Mouse (Mus musculus) retina, postnatal 7 days (tissue): ENCODE data around the gene Olfr374.

Experiments used
- DNase-seq: peaks from one replicate; pipeline ENCODE4 v3.0.0-alpha.2; 2012; ENCODE audit warnings: low read depth, low spot score

Olfr374 gene

GRCm38 (mm10) chr8:72135446-72136301, 28.8 kb downstream of the Olfr374 start:
- no peak for DNase-seq

GRCm38 (mm10) chr8:72136302-72136978, 29.6 kb downstream of the Olfr374 start:
- no peak for DNase-seq

DNA sequence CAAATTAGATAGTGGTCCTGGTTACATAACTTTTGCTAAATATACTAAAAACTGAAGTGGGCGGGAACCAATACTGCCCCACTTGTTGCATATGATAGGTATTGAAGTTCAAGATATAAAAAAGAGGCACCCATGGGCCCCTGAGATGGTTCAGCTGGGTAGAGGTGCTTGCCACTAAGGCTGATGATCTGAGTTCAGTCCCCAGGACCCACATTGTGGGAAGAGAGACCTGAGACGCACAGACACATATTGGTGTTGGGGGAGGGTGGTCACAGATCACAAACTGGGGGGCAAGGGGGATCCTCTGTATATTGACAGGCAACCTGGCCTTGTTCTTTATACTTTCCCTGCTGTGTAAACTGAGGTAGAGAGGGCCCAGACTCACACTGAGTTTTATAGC, 30.6 kb downstream of the Olfr374 start:
- DNase-seq: no peak

GRCm38 (mm10) chr8:72138456-72138855, 31.6 kb downstream of the Olfr374 start:
- DNase-seq: no peak

- no peak for DNase-seq
Measured at GRCm38 (mm10) chr8:72143256-72143824, 36.5 kb downstream of the Olfr374 start.

DNA sequence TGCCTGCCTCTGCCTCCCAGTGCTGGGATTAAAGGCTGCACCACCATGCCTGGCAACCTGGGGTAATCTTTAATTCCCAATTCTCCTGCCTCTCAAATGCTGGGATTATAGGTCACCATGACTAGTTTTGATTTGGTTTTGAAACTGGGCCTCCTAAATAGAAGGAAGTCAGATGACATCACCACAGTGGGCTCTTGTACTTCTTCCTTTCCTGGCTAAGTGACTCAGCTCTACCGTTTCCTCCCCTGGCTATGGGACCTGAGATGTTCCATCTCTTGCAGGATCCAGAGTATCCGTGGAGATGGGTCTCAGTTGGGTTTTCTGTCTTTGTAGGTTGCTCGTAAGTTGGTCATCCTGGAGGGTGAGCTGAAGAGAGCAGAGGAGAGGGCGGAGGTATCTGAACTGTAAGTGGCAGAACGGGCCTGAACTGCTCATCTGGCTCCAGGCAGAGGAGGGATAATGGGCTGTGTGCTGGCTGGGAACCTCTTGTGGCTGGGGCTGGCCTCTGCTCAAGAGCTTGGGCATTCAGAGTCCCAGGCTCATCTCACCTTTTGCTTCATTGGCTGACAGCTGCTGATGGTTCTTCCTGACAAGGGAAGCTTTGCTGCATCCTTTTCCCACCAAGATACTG, 37.6 kb downstream of the Olfr374 start:
- no peak for DNase-seq

- DNase-seq: no peak
Measured at GRCm38 (mm10) chr8:72145511-72145910, 38.7 kb downstream of the Olfr374 start.

- DNase-seq: no peak
Measured at GRCm38 (mm10) chr8:72146056-72146455, 39.2 kb downstream of the Olfr374 start.

DNA sequence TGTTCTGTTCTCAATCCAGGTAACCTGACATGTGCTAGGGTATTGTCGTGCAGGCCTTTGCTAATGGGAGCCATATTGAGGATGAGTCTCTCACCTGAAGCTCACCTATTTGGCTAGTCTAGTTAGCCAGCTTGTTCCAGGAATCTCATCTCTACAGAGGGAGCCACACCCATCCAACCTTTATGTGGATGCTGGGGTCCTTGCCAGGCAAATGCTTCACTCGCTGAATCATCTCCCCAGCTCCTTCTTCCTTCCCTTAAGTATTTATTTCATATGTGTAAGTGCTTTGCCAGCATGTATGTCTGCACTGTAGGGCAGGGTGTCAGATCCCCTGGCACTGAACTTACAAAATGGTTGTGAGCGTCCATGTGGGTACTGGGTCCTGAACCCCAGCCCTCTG, 39.7 kb downstream of the Olfr374 start:
- DNase-seq: no peak

- no peak for DNase-seq
Measured at GRCm38 (mm10) chr8:72147266-72147665, 40.4 kb downstream of the Olfr374 start.

GRCm38 (mm10) chr8:72149056-72149455, 42.2 kb downstream of the Olfr374 start:
- DNase-seq: no peak

DNA sequence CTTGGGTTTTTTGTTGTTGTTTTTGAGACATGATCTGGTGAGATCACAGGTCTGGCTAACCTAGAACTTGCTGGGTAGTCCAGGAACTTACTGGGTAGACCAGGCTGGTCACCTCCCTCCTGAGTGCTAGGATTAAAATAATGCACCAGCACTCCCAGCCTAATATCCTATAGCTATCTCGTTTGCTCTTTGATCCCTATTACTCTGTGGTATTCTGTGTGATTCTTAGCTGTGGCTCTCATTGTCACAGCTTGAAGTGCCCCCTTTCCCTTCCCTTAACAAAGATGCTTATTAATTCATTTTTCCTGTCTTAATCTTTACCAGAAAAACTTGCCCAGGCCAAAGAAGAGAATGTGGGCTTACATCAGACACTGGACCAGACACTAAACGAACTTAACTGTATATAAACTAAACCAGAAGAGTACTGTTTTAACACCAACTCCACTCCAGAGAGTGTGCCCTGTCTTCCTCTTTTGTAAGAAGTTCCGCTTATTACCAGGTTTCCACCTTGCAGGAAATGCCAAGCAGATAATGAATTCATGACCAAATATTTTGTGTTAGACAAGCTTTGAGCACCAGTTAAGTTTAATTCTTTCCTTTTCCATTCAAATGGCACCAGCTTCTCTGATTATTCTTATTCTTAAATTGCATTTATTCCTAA, 44.7 kb downstream of the Olfr374 start:
- no peak for DNase-seq

DNA sequence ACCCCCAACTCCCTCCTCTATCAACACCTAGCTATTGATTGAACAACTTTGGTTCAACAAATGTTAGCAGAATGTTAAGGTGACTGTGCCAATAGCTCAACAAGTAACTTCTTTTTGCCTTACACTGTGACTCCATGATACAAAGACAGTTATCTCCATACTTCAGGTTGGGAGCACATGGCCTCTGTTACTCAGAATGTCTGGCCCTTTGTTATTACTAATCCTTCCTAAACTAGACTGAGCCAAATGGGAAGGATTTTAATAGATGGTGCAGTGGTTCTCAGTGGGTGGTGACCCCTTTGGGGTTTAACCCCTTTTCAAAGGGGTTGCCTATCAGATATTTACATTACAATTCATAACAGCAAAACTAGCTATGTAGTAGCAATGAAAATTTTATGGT, 46.5 kb downstream of the Olfr374 start:
- no peak for DNase-seq

GRCm38 (mm10) chr8:72158096-72158495, 51.3 kb downstream of the Olfr374 start:
- no peak for DNase-seq

GRCm38 (mm10) chr8:72158726-72159125, 51.9 kb downstream of the Olfr374 start:
- DNase-seq: no peak

DNA sequence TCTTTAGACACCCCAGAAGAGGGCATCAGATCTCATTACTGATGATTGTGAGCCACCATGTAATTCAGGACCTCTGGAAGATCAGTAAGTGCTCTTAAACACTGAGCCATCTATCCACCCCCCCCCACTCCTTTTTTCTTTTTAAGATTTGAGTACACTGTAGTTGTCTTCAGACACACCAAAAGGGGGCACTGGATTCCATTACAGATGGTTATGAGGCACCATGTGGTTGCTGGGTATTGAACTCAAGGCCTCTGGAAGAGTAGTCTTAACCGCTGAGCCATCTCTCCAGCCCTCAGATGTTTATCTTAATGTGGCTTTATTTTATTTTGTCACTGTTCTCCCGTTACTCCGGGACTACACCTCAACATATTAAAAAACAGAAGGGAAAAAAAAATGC, 53.2 kb downstream of the Olfr374 start:
- no peak for DNase-seq

- DNase-seq: peak; percentile 99
Measured at GRCm38 (mm10) chr8:72160707-72161697, 54.2 kb downstream of the Olfr374 start, which contains the start of gene Rab8a. Rab8a (plus strand) TSS chr8:72161200.

DNA sequence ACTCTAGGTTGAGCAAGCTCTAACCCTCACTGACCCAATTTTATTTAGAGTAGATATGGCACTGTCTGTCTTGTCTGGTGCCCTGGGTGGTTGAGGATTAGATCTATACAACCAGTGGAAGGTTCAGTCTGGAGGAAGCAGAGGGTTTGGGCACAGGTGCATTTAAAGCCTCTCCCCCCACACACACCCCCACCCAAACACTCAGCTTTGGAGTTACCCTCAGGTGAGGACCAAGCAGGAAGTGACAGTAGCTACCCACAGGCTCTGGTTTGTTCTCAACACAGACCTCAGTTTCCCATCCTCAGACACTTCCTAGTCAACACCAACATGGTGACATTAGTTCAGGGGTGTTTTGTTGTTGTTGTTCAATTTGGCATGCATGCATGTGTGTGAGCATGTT, 56.0 kb downstream of the Olfr374 start:
- no peak for DNase-seq
